In the genomic region with DNA sequence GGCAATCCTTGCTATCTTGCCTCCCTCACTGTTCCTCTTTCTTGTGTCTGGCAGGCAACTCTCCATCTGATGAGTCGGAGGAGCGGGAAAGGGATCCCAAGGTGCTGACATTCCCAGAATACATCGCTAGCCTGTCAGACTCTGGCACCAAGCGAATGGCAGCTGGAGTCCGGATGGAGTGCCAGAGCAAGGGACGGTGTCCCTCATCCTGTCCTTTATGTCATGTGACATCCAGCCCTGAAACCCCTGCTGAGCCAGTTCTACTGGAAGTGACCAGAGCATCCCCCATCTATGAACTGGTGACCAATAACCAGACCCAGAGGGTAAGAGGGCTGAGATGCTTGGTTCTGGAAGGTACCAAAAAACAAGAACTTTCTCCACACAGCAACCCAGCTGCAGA, we compare ENCODE assay signal across 16 mouse cellular contexts.
DNase-seq lines count a peak whose midpoint lies in the region; TF ChIP-seq lines count a peak whose summit lies in the region.
"Had no signal": no experiment of that assay in that cellular context is flagged by ENCODE, and none has a peak within 500 bp of the region (broad histone marks: within the 10 kb centered on the region; RNA-seq: fewer than 3 reads in every experiment).

No protein-coding gene starts in this region.

- intact Hi-C loops in left cerebral cortex, postnatal 4 days (cut with DNase I), result loop anchor here (10.0 kb wide), 1 partner anchor 302 kb away; the partner anchor contains the start of gene Brinp2
- intact Hi-C loops in left cerebral cortex, adult 2 months (cut with DNase I), result no loop called here

- no peak overlapping the region for H3K27ac ChIP-seq in left cerebral cortex, adult 2 months

- no peak overlapping the region for H3K4me3 ChIP-seq in left cerebral cortex, adult 2 months

- TF ChIP-seq CTCF in left cerebral cortex, adult 2 months (IDR thresholded peaks at IDR 0.05), result no peak

- DNase-seq in cerebellum, postnatal 10 days, result peak; percentile 50 to 62
- DNase-seq in cerebellum, adult 9-10 months, result no peak
- DNase-seq in cerebellum, postnatal 14 days, result peak; percentile 40 to 49
- no peak for DNase-seq in cerebellum, adult 8-10 months
- peak; percentile 29 for DNase-seq in left cerebral cortex, postnatal 4 days
- DNase-seq in left cerebral cortex, adult 2 months (ENCODE audit: extremely low spot score in 1 of 2, low spot score in 2 of 2), result no peak
- DNase-seq: adrenal gland, adult 2 months; adrenal gland, adult 8-10 months; adrenal gland, postnatal 10 days; adrenal gland, postnatal 14 days; adrenal gland, postnatal 25 days; adrenal gland, postnatal 36 days; B cell, adult 2 months; cerebellum, adult 11 months; cerebellum, adult 11-12 months; cerebellum, adult 18-20 months had no signal

Comparison
In these comparisons a context has a peak if more than half of its experiments do, and no peak if none do; other contexts are left out.
1. DNase-seq: peak in cerebellum, postnatal 10 days (2 of 2), cerebellum, postnatal 14 days (2 of 2) and left cerebral cortex, postnatal 4 days (single experiment); none in cerebellum, adult 9-10 months (single experiment), cerebellum, adult 8-10 months (single experiment) and left cerebral cortex, adult 2 months (0 of 2).